Mouse (Mus musculus): Measurements from ENCODE around the gene Insr. TPM values are rescaled to one million over a fixed set of nuclear protein-coding genes. Genes with fewer than 3 reads are reported as not detected.
"Not testable (repeated sequence)": the region's sequence is repeated elsewhere in the genome, so short reads cannot be mapped to it uniquely, and the experiment has no call there.

The Insr gene
- polyA plus RNA-seq, 1 experiment, result 0.75 TPM

DNA sequence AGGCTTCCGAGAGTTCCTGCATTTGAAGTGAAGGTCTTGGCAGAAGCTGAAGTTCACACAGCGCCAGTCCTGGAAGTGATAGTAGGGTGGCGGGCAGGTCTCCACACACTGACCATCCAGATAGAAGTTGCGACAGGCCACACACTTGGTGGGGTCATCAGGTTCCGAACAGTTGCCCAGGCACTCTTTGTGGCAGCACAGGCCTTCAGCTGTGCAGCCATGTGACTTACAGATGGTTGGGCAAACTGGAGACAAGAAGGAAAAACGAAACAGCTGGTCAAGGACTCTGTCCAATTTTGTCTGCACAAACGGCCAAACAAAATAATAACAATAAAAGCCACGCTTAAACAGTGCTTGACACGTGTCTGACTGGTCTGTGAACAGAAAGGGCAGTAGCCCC lies 68.0 kb downstream of the Insr start:
- TF ChIP-seq FLI1 (IDR thresholded peaks at IDR 0.05; ENCODE audit: low read length), result no peak
- no peak for TF ChIP-seq GATA1 (IDR thresholded peaks at IDR 0.05; ENCODE audit: borderline replicate concordance, low read length)
- Histone ChIP-seq H3K9me3 (no peaks in the 10 kb centered on the region; the same call in 1 of the 2 replicates), H3K27me3 (replicated peaks) (no peaks in the 10 kb centered on the region), H3K36me3 (replicated peaks; ENCODE audit: low read length) (peaks cover 61% of the 10 kb centered on the region), H3K4me3 (replicated peaks) (no peak overlapping the region), H3K4me1 (peaks cover 58% of the 10 kb centered on the region)

DNA sequence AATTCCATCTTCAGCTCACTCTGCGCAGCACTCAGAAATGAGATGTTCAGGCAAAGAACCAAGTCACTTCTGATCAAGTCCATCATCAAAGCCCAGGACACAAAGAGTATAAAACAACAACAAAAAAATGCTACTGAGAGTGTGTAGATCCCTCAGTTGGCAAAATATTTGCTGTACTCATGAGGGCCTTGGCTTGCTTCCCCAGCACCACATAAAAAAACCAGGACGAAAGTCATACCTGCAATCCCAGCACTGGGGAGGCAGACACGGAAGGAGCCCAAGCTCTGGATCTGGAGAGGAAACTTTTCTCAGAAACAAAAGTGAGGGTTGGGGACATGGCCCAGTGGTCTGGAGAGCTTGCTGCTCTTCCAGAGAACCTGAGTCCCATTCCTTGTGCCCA lies 69.5 kb downstream of the Insr start:
- no peaks in the 10 kb centered on the region; the same call in 1 of the 2 replicates for H3K9me3 ChIP-seq
- H3K4me1 ChIP-seq, result peaks cover 44% of the 10 kb centered on the region
- no peak for TF ChIP-seq FLI1 (IDR thresholded peaks at IDR 0.05; ENCODE audit: low read length)
- TF ChIP-seq GATA1 (IDR thresholded peaks at IDR 0.05; ENCODE audit: borderline replicate concordance, low read length), result no peak
- H3K4me3 ChIP-seq (replicated peaks), result no peak overlapping the region
- H3K36me3 ChIP-seq (replicated peaks; ENCODE audit: low read length), result peaks cover 75% of the 10 kb centered on the region
- no peaks in the 10 kb centered on the region for H3K27me3 ChIP-seq (replicated peaks)

DNA sequence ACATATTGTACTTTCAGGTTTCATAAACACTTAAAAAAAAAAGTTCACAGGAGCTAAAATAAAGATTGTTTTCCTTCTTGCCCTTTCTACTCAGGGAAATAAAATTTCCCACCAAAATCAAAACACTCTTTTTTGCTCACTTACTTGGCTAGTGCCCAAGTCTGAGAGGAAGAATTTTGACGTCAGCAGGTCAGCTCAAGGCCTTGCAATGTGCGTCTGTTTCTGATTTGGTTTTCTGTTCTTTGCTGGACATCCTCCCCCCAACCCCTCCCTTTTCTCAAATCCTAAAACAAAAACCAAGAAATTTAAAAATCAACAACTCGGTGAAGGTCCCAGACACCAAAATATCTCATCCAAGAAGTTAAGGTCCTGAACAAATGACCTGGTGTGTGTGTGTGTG lies 70.1 kb downstream of the Insr start:
- Histone ChIP-seq H3K4me1 (peaks cover 42% of the 10 kb centered on the region), H3K36me3 (replicated peaks; ENCODE audit: low read length) (peaks cover 76% of the 10 kb centered on the region), H3K4me3 (replicated peaks) (no peak overlapping the region), H3K27me3 (replicated peaks) (no peaks in the 10 kb centered on the region), H3K9me3 (no peaks in the 10 kb centered on the region)
- no peak for TF ChIP-seq FLI1 (IDR thresholded peaks at IDR 0.05; ENCODE audit: low read length)
- TF ChIP-seq GATA1 (IDR thresholded peaks at IDR 0.05; ENCODE audit: borderline replicate concordance, low read length), result no peak

DNA sequence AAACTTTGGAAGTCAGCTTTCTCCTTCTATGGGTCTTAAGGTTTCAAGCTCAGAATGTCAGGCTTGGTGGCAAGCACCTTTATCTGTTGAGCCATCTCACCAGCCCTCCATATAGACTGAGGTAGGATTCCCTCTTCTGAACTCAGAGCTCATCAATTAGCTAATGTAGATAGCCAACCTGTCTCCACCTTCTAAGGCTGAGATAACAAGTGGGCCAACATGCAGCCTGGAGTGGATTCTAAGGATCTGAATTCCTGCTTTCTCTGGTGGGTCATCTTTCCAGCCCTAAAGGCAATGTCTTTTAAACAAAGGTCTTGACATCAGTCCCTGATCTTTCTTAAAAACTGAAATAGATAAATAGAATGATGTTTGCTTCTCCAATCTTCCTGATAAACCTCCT lies 70.7 kb downstream of the Insr start:
- Histone ChIP-seq H3K36me3 (replicated peaks; ENCODE audit: low read length) (peaks cover 81% of the 10 kb centered on the region), H3K9me3 (no peaks in the 10 kb centered on the region), H3K27me3 (replicated peaks) (no peaks in the 10 kb centered on the region), H3K4me3 (replicated peaks) (no peak overlapping the region), H3K4me1 (peaks cover 40% of the 10 kb centered on the region)
- TF ChIP-seq GATA1 (IDR thresholded peaks at IDR 0.05; ENCODE audit: borderline replicate concordance, low read length) (no peak), FLI1 (IDR thresholded peaks at IDR 0.05; ENCODE audit: low read length) (no peak)

DNA sequence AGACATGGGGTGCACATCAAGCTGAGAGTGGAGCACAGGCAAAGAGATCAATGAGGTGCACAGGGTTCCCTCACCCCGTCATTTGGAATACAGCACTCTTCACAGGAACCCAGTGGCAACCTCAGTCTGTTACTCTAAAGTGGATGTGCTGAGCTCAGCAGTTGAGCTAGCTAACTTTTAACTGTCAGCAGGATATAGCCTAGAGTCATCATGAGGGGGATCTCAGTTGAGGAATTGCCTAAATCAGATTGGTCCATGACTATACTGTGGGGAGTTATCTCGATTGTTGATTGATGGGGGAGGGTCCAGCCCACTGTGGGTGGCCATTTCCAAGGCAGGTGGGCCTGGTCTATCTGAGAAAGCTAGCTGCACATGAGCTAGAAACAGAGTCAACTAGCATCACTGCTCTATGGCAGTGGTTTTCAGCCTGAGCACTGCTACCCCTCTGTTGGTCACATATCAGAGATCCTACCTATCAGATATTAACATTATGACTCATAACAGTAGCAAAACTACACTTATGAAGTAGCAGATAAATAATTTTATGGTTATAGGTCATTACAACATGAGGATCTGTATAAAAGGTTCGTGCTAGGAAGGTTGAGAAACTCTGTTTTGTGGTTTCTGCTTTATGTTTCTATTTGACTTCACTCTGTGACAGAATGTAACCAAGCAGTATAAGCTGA lies 74.5 kb downstream of the Insr start:
- Histone ChIP-seq H3K4me1 (peaks cover 10% of the 10 kb centered on the region; the same call in 1 of the 2 replicates), H3K4me3 (replicated peaks) (no peak overlapping the region), H3K27me3 (replicated peaks) (no peaks in the 10 kb centered on the region), H3K36me3 (replicated peaks; ENCODE audit: low read length) (peaks cover 83% of the 10 kb centered on the region), H3K9me3 (no peaks in the 10 kb centered on the region)
- no peak for TF ChIP-seq FLI1 (IDR thresholded peaks at IDR 0.05; ENCODE audit: low read length)
- TF ChIP-seq GATA1 (IDR thresholded peaks at IDR 0.05; ENCODE audit: borderline replicate concordance, low read length), result no peak

DNA sequence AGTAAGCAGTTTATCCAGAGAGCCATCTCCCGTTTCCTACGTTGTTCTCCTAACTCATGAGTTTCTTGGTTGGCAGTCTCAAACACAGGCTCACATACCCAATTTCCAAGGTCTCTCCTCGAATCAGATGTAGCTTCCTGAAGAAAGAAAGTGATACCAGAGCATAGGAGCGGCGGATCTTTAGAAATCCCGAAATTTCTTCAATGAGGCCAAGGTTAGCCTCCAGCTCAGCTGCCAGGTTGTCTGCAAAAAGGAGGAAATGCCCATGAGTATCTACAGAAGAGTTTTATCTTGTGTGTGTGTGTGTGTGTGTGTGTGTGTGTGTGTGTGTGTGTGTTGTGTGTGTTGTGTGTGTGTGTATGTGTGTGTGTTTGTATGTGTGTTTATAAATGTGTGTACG lies 76.6 kb downstream of the Insr start:
- Histone ChIP-seq H3K27me3 (replicated peaks) (no peaks in the 10 kb centered on the region), H3K4me1 (0 out of 2 replicates have a peak, but pooled peaks cover 6% of the 10 kb centered on the region), H3K36me3 (replicated peaks; ENCODE audit: low read length) (peaks cover 87% of the 10 kb centered on the region), H3K9me3 (no peaks in the 10 kb centered on the region), H3K4me3 (replicated peaks) (no peak overlapping the region)
- no peak for TF ChIP-seq FLI1 (IDR thresholded peaks at IDR 0.05; ENCODE audit: low read length)
- no peak for TF ChIP-seq GATA1 (IDR thresholded peaks at IDR 0.05; ENCODE audit: borderline replicate concordance, low read length)

DNA sequence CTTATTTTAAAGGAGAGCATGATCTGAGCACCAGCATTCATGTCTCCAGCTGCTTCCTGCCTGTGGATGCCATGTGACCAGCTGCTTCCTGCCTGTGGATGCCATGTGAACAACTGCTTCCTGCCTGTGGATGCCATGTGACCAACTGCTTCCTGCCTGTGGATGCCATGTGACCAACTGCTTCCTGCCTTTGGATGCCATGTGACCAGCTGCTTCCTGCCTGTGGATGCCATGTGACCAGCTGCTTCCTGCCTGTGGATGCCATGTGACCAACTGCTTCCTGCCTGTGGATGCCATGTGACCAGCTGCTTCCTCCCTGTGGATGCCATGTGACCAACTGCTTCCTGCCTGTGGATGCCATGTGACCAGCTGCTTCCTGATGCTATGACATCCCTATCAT lies 85.1 kb downstream of the Insr start:
- not testable (repeated sequence) for H3K27me3 ChIP-seq (replicated peaks); H3K9me3 ChIP-seq
- Histone ChIP-seq H3K36me3 (replicated peaks; ENCODE audit: low read length) (peaks cover 92% of the 10 kb centered on the region), H3K4me1 (peaks cover 45% of the 10 kb centered on the region), H3K4me3 (replicated peaks) (peak overlapping the region; percentile 72)

DNA sequence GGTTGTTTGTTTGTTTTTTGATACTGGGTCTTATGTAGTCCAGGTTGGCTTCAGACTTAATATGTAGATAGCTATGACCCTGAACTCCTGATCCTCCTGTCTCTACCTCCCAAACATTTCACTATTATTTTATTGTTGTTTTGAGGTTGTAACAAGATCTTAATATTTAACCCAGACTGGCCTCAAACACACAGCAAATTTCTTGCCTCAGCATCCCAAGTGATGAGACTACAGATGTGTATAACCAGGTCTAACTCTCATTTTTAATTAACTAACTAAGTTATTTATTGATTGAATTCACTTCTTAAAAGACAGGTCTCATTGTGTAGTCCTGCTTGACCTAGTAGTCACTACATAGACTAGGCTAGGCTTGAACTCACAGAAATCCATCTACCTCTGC lies 88.4 kb downstream of the Insr start:
- TF ChIP-seq GATA1 (IDR thresholded peaks at IDR 0.05; ENCODE audit: borderline replicate concordance, low read length) (no peak), FLI1 (IDR thresholded peaks at IDR 0.05; ENCODE audit: low read length) (no peak)
- no peaks in the 10 kb centered on the region for H3K27me3 ChIP-seq (replicated peaks)
- H3K4me1 ChIP-seq, result peaks cover 56% of the 10 kb centered on the region
- H3K9me3 ChIP-seq, result peaks cover 9% of the 10 kb centered on the region
- peaks cover 97% of the 10 kb centered on the region for H3K36me3 ChIP-seq (replicated peaks; ENCODE audit: low read length)
- no peak overlapping the region for H3K4me3 ChIP-seq (replicated peaks)

DNA sequence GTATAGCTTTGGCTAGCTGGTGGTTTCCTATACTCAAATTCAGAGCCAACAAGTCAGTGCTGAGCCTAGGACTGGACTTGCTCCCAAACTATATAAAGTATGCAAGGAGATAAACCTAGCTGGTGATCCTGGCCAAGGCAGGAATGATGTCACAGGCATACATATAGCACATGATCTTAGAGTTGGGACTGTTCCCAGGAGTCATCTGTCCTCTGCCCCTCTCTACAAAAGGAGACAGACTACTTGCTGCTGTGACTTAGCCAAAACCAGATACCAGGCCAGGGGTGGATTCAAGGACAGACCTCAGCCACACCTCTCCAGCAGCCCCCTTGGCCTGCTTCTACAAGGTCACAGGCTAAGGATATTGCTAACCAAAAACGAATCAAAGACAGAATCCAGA lies 92.0 kb downstream of the Insr start:
- H3K27me3 ChIP-seq (replicated peaks), result no peaks in the 10 kb centered on the region
- TF ChIP-seq GATA1 (IDR thresholded peaks at IDR 0.05; ENCODE audit: borderline replicate concordance, low read length) (no peak), FLI1 (IDR thresholded peaks at IDR 0.05; ENCODE audit: low read length) (no peak)
- H3K4me1 ChIP-seq, result peaks cover 35% of the 10 kb centered on the region
- H3K36me3 ChIP-seq (replicated peaks; ENCODE audit: low read length), result peaks cover 98% of the 10 kb centered on the region
- no peak overlapping the region for H3K4me3 ChIP-seq (replicated peaks)
- no peaks in the 10 kb centered on the region for H3K9me3 ChIP-seq

DNA sequence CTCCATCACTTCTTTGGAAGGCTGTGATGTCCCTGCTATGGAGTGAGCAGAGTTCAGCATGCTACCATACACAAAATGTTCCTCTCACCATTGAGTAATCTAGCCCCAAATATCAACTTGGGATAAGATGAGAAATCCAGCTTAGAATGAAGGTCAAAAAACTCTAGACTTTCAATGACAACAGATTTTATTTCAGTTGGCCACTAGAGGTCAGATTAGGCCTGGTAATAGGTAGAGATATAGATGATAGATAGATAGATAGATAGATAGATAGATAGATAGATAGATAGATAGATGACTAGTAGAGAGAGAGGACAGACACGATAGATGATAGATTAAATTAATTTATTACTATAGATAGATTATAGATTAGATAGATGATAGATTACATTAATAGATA lies 99.5 kb downstream of the Insr start:
- H3K27me3 ChIP-seq (replicated peaks), result no peaks in the 10 kb centered on the region
- TF ChIP-seq GATA1 (IDR thresholded peaks at IDR 0.05; ENCODE audit: borderline replicate concordance, low read length) (no peak), FLI1 (IDR thresholded peaks at IDR 0.05; ENCODE audit: low read length) (no peak)
- peaks cover 6% of the 10 kb centered on the region; the same call in 1 of the 2 replicates for H3K4me1 ChIP-seq
- H3K9me3 ChIP-seq, result peaks cover 11% of the 10 kb centered on the region
- peaks cover 67% of the 10 kb centered on the region for H3K36me3 ChIP-seq (replicated peaks; ENCODE audit: low read length)
- no peak overlapping the region for H3K4me3 ChIP-seq (replicated peaks)

Data from megakaryocyte, embryonic 14.5 days (primary cell).